Mouse (Mus musculus) duodenum, adult 2 months (tissue): ENCODE results near the gene Gm5129. TPM values are rescaled to one million over a fixed set of nuclear protein-coding genes. Genes with fewer than 3 reads are reported as not detected.

Source experiments
- polyA plus RNA-seq: library from polyadenylated mRNA; depleted of rRNA; stranded (reverse); fragments of >200 nt; gene quantifications from 2 replicates; pipeline ENCODE4 v1.2.3, GENCODE M21; 2012; ENCODE audit warnings: low replicate concordance; rRNA removed

Gm5129 gene
- polyA plus RNA-seq, result not detected in 2 replicates

DNA sequence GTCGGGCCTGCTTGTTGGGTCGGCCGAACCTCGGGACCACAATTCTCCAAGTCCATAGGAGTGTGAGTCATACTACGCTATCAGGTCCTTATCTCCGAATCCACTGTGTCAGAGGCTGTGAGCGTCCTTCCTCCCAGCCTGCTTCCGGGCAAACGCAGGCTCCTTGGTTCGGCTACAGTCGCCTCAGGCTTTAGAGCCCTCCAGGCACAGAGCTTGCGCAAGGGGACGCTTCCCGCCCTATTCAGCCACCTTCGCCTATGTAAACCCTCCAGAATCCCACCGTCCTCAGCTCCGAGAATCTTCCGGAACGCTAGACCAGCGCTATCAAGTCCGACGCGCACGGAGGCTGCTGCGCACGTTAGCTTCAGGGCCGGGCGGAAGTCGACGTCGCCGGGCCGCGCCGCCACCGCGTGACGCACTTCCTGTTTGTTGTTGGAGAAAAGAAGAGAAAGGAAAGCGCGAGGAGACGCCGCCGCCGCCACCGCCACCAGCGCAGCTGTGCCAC, at the start of gene Gm5129, which contains the start of gene Dnajb6:
TSS of gene Gm5129 (minus strand) at position 380 of the 505 bp plus-strand sequence.
TSS of gene Dnajb6 (plus strand) at position 132 of the 505 bp plus-strand sequence.

Other genes with a start within 250 kb of the Gm5129 start
- gene Ube3c, start 166.7 kb downstream of the Gm5129 start, polyA plus RNA-seq, result 4.5 TPM in 2 replicates
- gene Dnajb6, start 248 bp downstream of the Gm5129 start, polyA plus RNA-seq, result 14.3 and 15.2 TPM in 2 replicates